Mouse (Mus musculus) thymus, postnatal 14 days (tissue): ENCODE data around the gene Trpm7.
A peak's percentile ranks its signal among the peaks of the same experiment; 100 is the strongest.
"Not testable (repeated sequence)": the region's sequence is repeated elsewhere in the genome, so short reads cannot be mapped to it uniquely, and the experiment has no call there.

ENCODE experiments used
- DNase-seq: peaks from one replicate; pipeline ENCODE4 v3.0.0; 2021

Trpm7 gene

GRCm38 (mm10) chr2:126875871-126876796, at the start of gene Trpm7:
Gene Trpm7 (minus strand): TSS chr2:126876230.
- DNase-seq: peak; percentile 88

DNA sequence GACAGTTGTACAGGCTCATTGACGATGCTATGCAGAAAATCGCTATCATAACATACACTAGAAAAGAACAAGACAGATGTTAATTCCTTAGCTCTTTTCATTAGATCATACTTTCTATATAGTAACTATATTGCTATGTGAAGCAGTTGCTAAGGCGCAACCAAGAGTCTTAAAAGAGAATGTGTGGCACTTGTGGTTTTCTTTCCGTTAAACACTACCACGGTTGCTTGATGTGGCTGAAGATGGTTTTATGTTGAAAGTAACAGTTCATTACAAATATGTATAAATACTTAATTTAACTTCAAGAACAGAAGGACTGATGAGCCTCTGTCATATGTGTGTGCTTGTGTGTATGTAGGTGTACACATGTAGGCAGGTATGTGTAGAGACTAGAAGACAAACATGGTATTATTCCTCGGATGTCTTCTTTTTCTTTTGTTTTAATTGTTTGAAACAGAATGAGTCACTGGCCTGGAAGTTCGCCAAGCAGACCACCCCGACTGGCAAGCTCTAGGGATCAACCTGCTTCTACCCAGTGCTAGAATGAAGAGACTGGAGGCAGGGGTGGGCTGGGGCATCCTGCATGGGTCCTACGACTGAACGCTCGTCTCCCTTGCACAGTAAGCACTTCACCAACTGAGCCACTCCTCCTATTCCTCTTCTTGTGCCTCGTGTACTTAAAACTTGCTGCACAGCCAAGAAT, 44.5 kb upstream of the Trpm7 start:
- DNase-seq: peak; percentile 48

DNA sequence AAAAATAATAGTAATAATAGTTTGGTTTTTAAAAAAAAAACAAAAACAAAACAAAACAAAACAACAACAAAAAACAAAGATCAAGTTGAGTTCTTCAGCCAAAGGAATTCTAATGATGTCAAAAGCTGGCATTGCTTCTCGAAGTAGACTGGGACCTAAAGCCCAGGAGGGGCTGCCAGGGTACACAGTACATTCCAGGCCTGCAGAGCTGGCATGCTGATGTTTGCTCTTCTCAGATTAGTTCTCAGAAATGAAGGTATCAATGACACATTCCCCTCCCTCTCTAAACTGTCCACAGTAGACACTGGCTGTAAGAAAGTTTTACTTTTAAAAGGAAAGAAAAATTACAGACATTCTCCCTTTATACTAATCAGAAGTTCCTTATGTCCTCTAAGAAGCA, 40.2 kb upstream of the Trpm7 start:
- DNase-seq: no peak

GRCm38 (mm10) chr2:126914096-126914495, 38.1 kb upstream of the Trpm7 start:
- DNase-seq: no peak

- DNase-seq: no peak
Measured at GRCm38 (mm10) chr2:126904162-126904561, 28.1 kb upstream of the Trpm7 start.

DNA sequence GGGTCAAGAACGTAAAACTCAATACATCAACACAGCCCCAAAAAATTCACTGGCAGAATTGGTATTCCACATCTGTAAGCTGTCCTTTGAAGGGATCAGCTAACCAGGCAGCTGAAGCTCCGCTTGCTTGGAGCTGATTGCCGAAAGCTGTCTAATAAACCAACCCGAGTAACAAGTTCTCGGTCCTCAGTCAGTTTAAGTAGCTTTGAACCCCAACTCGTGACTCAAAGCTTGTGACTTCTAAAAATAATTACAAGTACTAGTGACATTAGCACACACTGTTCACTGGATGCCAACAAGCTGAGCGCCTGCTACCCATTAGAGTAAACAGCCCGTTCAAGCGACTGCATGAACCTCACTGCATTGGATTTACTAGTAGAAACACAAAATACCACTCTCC, 21.5 kb upstream of the Trpm7 start:
- no peak for DNase-seq

- no peak for DNase-seq
Measured at GRCm38 (mm10) chr2:126896941-126897340, 20.9 kb upstream of the Trpm7 start.

DNA sequence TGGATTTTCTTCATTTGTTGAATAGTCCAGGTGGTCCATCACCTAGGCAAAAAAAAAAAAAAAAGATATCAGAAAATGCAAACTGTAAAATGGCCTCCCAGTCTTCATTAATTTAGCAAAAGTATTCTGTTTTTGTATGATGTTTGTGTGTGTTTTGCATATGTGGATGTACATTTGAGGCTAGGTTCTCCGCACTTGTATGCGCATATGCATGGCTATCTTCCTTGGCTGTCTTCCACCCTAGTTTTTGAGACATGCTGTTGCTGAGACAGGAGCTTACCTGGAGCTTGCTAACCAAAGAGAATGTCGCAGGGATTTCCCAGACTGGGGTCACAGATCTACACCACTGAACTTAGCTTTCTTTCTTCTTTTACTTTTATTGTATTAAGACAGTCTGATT, 18.2 kb upstream of the Trpm7 start:
- DNase-seq: no peak

- DNase-seq: no peak
Measured at GRCm38 (mm10) chr2:126892316-126892715, 16.3 kb upstream of the Trpm7 start.

GRCm38 (mm10) chr2:126891743-126892142, 15.7 kb upstream of the Trpm7 start:
- no peak for DNase-seq

DNA sequence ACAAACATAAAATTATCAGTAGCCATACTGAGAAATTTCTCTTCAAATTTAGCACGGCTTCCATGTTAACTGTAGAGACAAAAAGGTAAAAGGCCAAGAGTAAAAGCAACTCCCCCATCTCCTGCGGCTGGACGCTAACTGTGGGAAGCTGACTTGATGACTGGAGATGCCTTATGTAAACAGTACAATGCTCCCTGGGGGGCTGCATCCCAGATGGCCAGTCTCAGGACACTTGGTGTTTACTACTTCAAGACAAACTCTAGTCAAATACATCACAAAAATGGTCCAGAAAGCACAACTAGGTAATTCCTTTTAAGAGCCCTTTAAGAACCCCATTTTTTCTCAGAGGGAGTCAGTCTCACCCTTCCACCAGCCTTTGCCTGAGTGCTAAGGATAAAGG, 11.1 kb upstream of the Trpm7 start:
- no peak for DNase-seq

DNA sequence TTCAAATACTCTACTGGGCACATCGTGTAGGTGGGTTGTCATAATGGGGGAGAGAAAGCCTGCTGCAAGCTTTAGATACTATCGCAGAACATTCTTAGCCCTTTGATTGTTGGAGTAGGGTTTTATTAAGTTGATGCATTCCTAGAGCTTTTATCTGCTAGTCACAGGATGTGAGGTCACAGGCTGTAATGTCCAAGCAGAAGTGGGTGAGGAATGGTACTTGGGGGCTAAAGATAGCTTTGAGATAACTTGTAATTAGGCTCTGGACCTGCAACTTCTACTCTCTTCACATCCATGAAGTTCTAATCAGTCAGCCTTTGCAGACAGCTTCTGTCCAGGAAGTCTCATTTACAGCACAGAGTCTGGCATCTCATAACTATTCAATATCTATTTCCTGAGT, 9.8 kb upstream of the Trpm7 start:
- DNase-seq: no peak

DNA sequence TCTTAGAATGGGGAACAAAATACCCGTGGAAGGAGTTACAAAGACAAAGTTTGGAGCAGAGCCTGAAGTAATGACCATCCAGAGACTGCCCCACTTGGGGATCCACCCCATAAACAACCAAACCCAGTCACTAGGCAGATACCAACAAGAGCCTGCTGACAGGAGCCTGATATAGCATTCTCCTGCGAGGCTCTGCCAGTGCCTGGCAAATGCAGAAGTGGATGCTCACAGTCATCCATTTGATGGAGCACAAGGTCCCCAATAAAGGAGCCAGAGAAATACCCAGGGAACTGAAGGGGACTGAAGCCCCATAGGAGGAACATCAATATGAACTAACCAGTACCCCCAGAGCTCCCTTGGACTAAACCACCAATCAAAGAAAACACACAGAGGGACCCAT, 6.7 kb upstream of the Trpm7 start:
- DNase-seq: not testable (repeated sequence)

DNA sequence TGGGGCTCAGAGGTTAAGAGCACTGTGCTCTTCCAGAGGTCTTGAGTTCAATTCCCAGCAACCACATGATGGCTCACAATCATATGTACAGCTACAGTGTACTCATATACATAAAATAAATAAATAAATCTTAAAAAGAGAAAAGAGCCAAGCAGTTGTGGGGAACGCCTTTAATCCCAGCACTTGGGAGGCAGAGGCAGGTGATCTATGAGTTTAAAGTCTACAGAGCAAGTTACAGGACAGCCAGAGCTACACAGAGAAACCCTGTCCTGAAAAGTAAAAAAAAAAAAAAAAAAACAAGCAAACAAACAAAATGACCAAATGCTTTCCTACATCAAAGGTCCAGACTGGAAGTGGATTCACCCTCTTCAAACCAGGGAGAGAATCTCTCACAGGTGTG, 2.0 kb upstream of the Trpm7 start:
- no peak for DNase-seq

DNA sequence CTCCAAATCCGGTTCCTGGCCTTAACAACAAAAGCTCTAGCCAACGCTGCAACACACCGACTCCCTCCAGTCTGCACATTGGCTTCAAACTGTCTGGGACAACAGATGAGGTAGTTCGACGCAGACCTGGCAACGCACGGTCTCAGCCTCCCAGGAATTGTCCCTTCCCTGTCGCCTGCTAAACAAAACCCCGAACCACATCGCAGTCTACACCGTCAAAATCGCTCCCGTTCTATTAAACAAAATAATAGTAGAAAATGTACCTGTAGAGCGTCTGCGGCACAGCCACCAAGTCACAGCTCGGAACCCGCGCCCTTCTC, 554 bp downstream of the Trpm7 start:
- peak; percentile 40 for DNase-seq

GRCm38 (mm10) chr2:126874809-126875515, 1.1 kb downstream of the Trpm7 start:
- DNase-seq: peak; percentile 25

GRCm38 (mm10) chr2:126866301-126866700, 9.7 kb downstream of the Trpm7 start:
- DNase-seq: no peak

- DNase-seq: no peak
Measured at GRCm38 (mm10) chr2:126865501-126866199, 10.4 kb downstream of the Trpm7 start.

GRCm38 (mm10) chr2:126865026-126865425, 11.0 kb downstream of the Trpm7 start:
- DNase-seq: no peak

DNA sequence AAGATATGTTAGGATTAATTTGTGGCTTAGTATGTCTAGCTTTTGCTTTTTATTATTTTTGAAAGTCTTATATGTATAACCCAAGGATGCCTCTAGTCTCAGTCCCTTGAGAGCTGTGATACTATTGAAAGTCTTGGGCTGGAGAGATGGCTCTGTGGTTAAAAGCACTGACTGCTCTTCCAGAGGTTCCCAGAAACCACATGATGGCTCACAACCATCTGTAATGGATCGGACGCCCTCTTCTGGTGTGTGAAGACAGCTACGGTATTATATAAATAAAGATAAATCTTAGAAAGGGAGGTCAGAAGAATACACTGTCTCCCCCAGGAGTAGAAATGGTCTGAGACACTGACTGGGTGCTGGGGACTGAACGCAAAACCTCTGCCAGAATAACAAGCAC, 31.3 kb downstream of the Trpm7 start:
- no peak for DNase-seq

GRCm38 (mm10) chr2:126838848-126839247, 37.2 kb downstream of the Trpm7 start:
- no peak for DNase-seq

DNA sequence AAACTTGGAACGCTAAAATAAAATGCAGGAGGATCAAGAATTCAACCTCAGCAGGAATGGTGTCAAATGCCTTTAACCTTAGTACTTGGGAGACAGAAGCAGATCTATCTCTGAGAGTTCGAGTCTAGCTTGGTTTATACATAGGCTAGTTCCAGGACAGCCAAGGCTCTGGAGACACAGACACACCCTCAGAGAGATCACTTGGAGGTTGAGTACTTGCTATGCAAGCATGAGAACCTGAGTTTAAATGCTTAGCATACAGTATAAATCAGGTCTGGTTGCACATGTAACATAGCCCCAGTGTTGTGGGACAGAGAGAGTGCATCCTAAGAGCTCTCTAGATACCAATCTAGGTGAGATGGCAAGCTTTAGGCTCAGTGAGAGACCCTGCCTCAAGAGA, 58.6 kb downstream of the Trpm7 start:
- no peak for DNase-seq
